Mouse (Mus musculus): ENCODE data around the gene Tm7sf3.

Tm7sf3 gene

GRCm38 (mm10) chr6:146642276-146643183, at the start of gene Tm7sf3, which contains the start of gene Med21:
Gene Tm7sf3 (minus strand): TSS chr6:146642824.
Gene Med21 (plus strand): TSS chr6:146642547.
- DNase-seq (ENCODE audit: low spot score): peak; percentile 98

GRCm38 (mm10) chr6:146688861-146689260, 46.2 kb upstream of the Tm7sf3 start:
- DNase-seq (ENCODE audit: low spot score): no peak

GRCm38 (mm10) chr6:146688010-146688409, 45.4 kb upstream of the Tm7sf3 start:
- no peak for DNase-seq (ENCODE audit: low spot score)

GRCm38 (mm10) chr6:146686463-146687196, 44.0 kb upstream of the Tm7sf3 start:
- DNase-seq (ENCODE audit: low spot score): no peak

- DNase-seq (ENCODE audit: low spot score): peak; percentile 46
These were observed 43.2 kb upstream of the Tm7sf3 start for GRCm38 (mm10) chr6:146685781-146686308.

- no peak for DNase-seq (ENCODE audit: low spot score)
These were observed 41.3 kb upstream of the Tm7sf3 start for GRCm38 (mm10) chr6:146683881-146684280.

- no peak for DNase-seq (ENCODE audit: low spot score)
These were observed 35.8 kb upstream of the Tm7sf3 start for GRCm38 (mm10) chr6:146678136-146679070.

- DNase-seq (ENCODE audit: low spot score): no peak
These were observed 34.3 kb upstream of the Tm7sf3 start for GRCm38 (mm10) chr6:146676904-146677303.

GRCm38 (mm10) chr6:146674881-146675536, 32.4 kb upstream of the Tm7sf3 start:
- no peak for DNase-seq (ENCODE audit: low spot score)

- no peak for DNase-seq (ENCODE audit: low spot score)
These were observed 31.8 kb upstream of the Tm7sf3 start for GRCm38 (mm10) chr6:146674420-146674819.

- no peak for DNase-seq (ENCODE audit: low spot score)
These were observed 31.1 kb upstream of the Tm7sf3 start for GRCm38 (mm10) chr6:146673696-146674095.

- DNase-seq (ENCODE audit: low spot score): no peak
These were observed 29.5 kb upstream of the Tm7sf3 start for GRCm38 (mm10) chr6:146672106-146672505.

GRCm38 (mm10) chr6:146670956-146671855, 28.6 kb upstream of the Tm7sf3 start:
- no peak for DNase-seq (ENCODE audit: low spot score)

- no peak for DNase-seq (ENCODE audit: low spot score)
These were observed 26.0 kb upstream of the Tm7sf3 start for GRCm38 (mm10) chr6:146668606-146669005.

GRCm38 (mm10) chr6:146666811-146667210, 24.2 kb upstream of the Tm7sf3 start:
- DNase-seq (ENCODE audit: low spot score): no peak

GRCm38 (mm10) chr6:146665408-146665807, 22.8 kb upstream of the Tm7sf3 start:
- no peak for DNase-seq (ENCODE audit: low spot score)

GRCm38 (mm10) chr6:146664917-146665316, 22.3 kb upstream of the Tm7sf3 start:
- DNase-seq (ENCODE audit: low spot score): no peak

GRCm38 (mm10) chr6:146664116-146664515, 21.5 kb upstream of the Tm7sf3 start:
- DNase-seq (ENCODE audit: low spot score): peak; percentile 36

- DNase-seq (ENCODE audit: low spot score): peak; percentile 33
These were observed 20.1 kb upstream of the Tm7sf3 start for GRCm38 (mm10) chr6:146662679-146663078.

GRCm38 (mm10) chr6:146661655-146662054, 19.0 kb upstream of the Tm7sf3 start:
- DNase-seq (ENCODE audit: low spot score): no peak

Data from ovary, postnatal 36 days (tissue).